Mouse (Mus musculus): ENCODE results near the gene Lzic. TPM values are rescaled to one million over a fixed set of nuclear protein-coding genes. Genes with fewer than 3 reads are reported as not detected.

Gene Lzic
- polyA plus RNA-seq, 1 experiment = 8.0 TPM

- TF ChIP-seq POLR2A (IDR thresholded peaks at IDR 0.05; ENCODE audit: low read depth, low read length) = no peak
- TF ChIP-seq CTCF (IDR thresholded peaks at IDR 0.05; ENCODE audit: extremely low read depth, insufficient read depth, insufficient read length, insufficient replicate concordance) = no peak
- Histone ChIP-seq H3K27ac (ENCODE audit: insufficient read depth, low read length) (no peak overlapping the region), H3K27me3 (ENCODE audit: control insufficient read depth, insufficient read depth, low read length) (no peaks in the 10 kb centered on the region), H3K4me1 (ENCODE audit: control insufficient read depth, insufficient read depth, insufficient read length) (no peaks in the 10 kb centered on the region; the same call in 1 of the 2 replicates), H3K36me3 (ENCODE audit: control insufficient read depth, insufficient read depth, low read length) (peaks cover 2% of the 10 kb centered on the region), H3K4me3 (ENCODE audit: extremely low read depth, insufficient read depth, insufficient read length) (no peak overlapping the region)
- no peak for DNase-seq (ENCODE audit: low read depth in 1 of 2, low spot score in 2 of 2)
- WGBS = 82% methylated on average over 7 of the region's 7 CpGs
Observed at GRCm38 (mm10) chr4:149475096-149475495, 9.9 kb upstream of the Lzic start.

GRCm38 (mm10) chr4:149477078-149477477 lies 8.0 kb upstream of the Lzic start, which contains the start of gene Tmem274:
Gene Tmem274, plus strand, starts transcription at chr4:149477378.
- no peaks in the 10 kb centered on the region for H3K4me1 ChIP-seq (ENCODE audit: control insufficient read depth, insufficient read depth, insufficient read length)
- H3K27ac ChIP-seq (ENCODE audit: insufficient read depth, low read length) = no peak within 1 kb of the TSS
- DNase-seq (ENCODE audit: low read depth in 1 of 2, low spot score in 2 of 2) = no peak
- peaks cover 2% of the 10 kb centered on the region for H3K36me3 ChIP-seq (ENCODE audit: control insufficient read depth, insufficient read depth, low read length)
- no peaks in the 10 kb centered on the region for H3K27me3 ChIP-seq (ENCODE audit: control insufficient read depth, insufficient read depth, low read length)
- H3K4me3 ChIP-seq (ENCODE audit: extremely low read depth, insufficient read depth, insufficient read length) = no peak within 1 kb of the TSS
- TF ChIP-seq CTCF (IDR thresholded peaks at IDR 0.05; ENCODE audit: extremely low read depth, insufficient read depth, insufficient read length, insufficient replicate concordance) (no peak), POLR2A (IDR thresholded peaks at IDR 0.05; ENCODE audit: low read depth, low read length) (no peak)
- WGBS = 94% methylated on average over 11 of the region's 11 CpGs

- Histone ChIP-seq H3K4me3 (ENCODE audit: extremely low read depth, insufficient read depth, insufficient read length) (peak overlapping the region; percentile 87), H3K27ac (ENCODE audit: insufficient read depth, low read length) (peak overlapping the region; percentile 41; the same call in 1 of the 2 replicates), H3K36me3 (ENCODE audit: control insufficient read depth, insufficient read depth, low read length) (peaks cover 21% of the 10 kb centered on the region), H3K27me3 (ENCODE audit: control insufficient read depth, insufficient read depth, low read length) (no peaks in the 10 kb centered on the region), H3K4me1 (ENCODE audit: control insufficient read depth, insufficient read depth, insufficient read length) (peaks cover 5% of the 10 kb centered on the region; the same call in 1 of the 2 replicates)
- DNase-seq (ENCODE audit: low read depth in 1 of 2, low spot score in 2 of 2) = no peak
- TF ChIP-seq CTCF (IDR thresholded peaks at IDR 0.05; ENCODE audit: extremely low read depth, insufficient read depth, insufficient read length, insufficient replicate concordance) (no peak), POLR2A (IDR thresholded peaks at IDR 0.05; ENCODE audit: low read depth, low read length) (no peak)
- 54% methylated on average over 3 of the region's 3 CpGs for WGBS
Observed at GRCm38 (mm10) chr4:149484566-149484965, 463 bp upstream of the Lzic start.

- peaks cover 5% of the 10 kb centered on the region; the same call in 1 of the 2 replicates for H3K4me1 ChIP-seq (ENCODE audit: control insufficient read depth, insufficient read depth, insufficient read length)
Observed at GRCm38 (mm10) chr4:149485825-149486206, 787 bp downstream of the Lzic start.

GRCm38 (mm10) chr4:149487729-149488128 lies 2.7 kb downstream of the Lzic start:
- 91% methylated on average over 12 of the region's 12 CpGs for WGBS
- no peak for DNase-seq (ENCODE audit: low read depth in 1 of 2, low spot score in 2 of 2)
- Histone ChIP-seq H3K4me3 (ENCODE audit: extremely low read depth, insufficient read depth, insufficient read length) (no peak overlapping the region), H3K36me3 (ENCODE audit: control insufficient read depth, insufficient read depth, low read length) (peaks cover 29% of the 10 kb centered on the region), H3K27me3 (ENCODE audit: control insufficient read depth, insufficient read depth, low read length) (no peaks in the 10 kb centered on the region), H3K27ac (ENCODE audit: insufficient read depth, low read length) (no peak overlapping the region), H3K4me1 (ENCODE audit: control insufficient read depth, insufficient read depth, insufficient read length) (peaks cover 5% of the 10 kb centered on the region; the same call in 1 of the 2 replicates)
- TF ChIP-seq POLR2A (IDR thresholded peaks at IDR 0.05; ENCODE audit: low read depth, low read length) (no peak), CTCF (IDR thresholded peaks at IDR 0.05; ENCODE audit: extremely low read depth, insufficient read depth, insufficient read length, insufficient replicate concordance) (no peak)

More at GRCm38 (mm10) chr4:149485825-149486206, 787 bp downstream of the Lzic start:
- TF ChIP-seq CTCF (IDR thresholded peaks at IDR 0.05; ENCODE audit: extremely low read depth, insufficient read depth, insufficient read length, insufficient replicate concordance) (no peak), POLR2A (IDR thresholded peaks at IDR 0.05; ENCODE audit: low read depth, low read length) (no peak)
- peak in 1 of 2 experiments; percentile 28 for DNase-seq (ENCODE audit: low read depth in 1 of 2, low spot score in 2 of 2)
- 2% methylated on average over 10 of the region's 10 CpGs for WGBS
- Histone ChIP-seq H3K27ac (ENCODE audit: insufficient read depth, low read length) (peak overlapping the region; percentile 35), H3K27me3 (ENCODE audit: control insufficient read depth, insufficient read depth, low read length) (no peaks in the 10 kb centered on the region), H3K36me3 (ENCODE audit: control insufficient read depth, insufficient read depth, low read length) (peaks cover 28% of the 10 kb centered on the region), H3K4me3 (ENCODE audit: extremely low read depth, insufficient read depth, insufficient read length) (peak overlapping the region; percentile 87)

- WGBS = 92% methylated on average over 14 of the region's 14 CpGs
Observed at GRCm38 (mm10) chr4:149489415-149490240, 4.6 kb downstream of the Lzic start.

GRCm38 (mm10) chr4:149491151-149491550 lies 6.1 kb downstream of the Lzic start:
- no peak overlapping the region for H3K4me3 ChIP-seq (ENCODE audit: extremely low read depth, insufficient read depth, insufficient read length)
- H3K27ac ChIP-seq (ENCODE audit: insufficient read depth, low read length) = no peak overlapping the region
- no peak for TF ChIP-seq POLR2A (IDR thresholded peaks at IDR 0.05; ENCODE audit: low read depth, low read length)
- no peak for TF ChIP-seq CTCF (IDR thresholded peaks at IDR 0.05; ENCODE audit: extremely low read depth, insufficient read depth, insufficient read length, insufficient replicate concordance)
- H3K36me3 ChIP-seq (ENCODE audit: control insufficient read depth, insufficient read depth, low read length) = peaks cover 48% of the 10 kb centered on the region
- no peaks in the 10 kb centered on the region for H3K27me3 ChIP-seq (ENCODE audit: control insufficient read depth, insufficient read depth, low read length)
- no peak for DNase-seq (ENCODE audit: low read depth in 1 of 2, low spot score in 2 of 2)
- WGBS = 94% methylated on average over 3 of the region's 3 CpGs
- no peaks in the 10 kb centered on the region; the same call in 1 of the 2 replicates for H3K4me1 ChIP-seq (ENCODE audit: control insufficient read depth, insufficient read depth, insufficient read length)

More at GRCm38 (mm10) chr4:149489415-149490240, 4.6 kb downstream of the Lzic start:
- no peak for DNase-seq (ENCODE audit: low read depth in 1 of 2, low spot score in 2 of 2)
- Histone ChIP-seq H3K4me1 (ENCODE audit: control insufficient read depth, insufficient read depth, insufficient read length) (peaks cover 3% of the 10 kb centered on the region; the same call in 1 of the 2 replicates), H3K27me3 (ENCODE audit: control insufficient read depth, insufficient read depth, low read length) (no peaks in the 10 kb centered on the region), H3K27ac (ENCODE audit: insufficient read depth, low read length) (no peak overlapping the region), H3K36me3 (ENCODE audit: control insufficient read depth, insufficient read depth, low read length) (peaks cover 40% of the 10 kb centered on the region), H3K4me3 (ENCODE audit: extremely low read depth, insufficient read depth, insufficient read length) (no peak overlapping the region)
- no peak for TF ChIP-seq CTCF (IDR thresholded peaks at IDR 0.05; ENCODE audit: extremely low read depth, insufficient read depth, insufficient read length, insufficient replicate concordance)

Data from spleen, adult 2 months (tissue).